Mouse (Mus musculus): ENCODE data around the gene Aldh1a3. TPM values are rescaled to one million over a fixed set of nuclear protein-coding genes. Genes with fewer than 3 reads are reported as not detected.
A peak's percentile ranks its signal among the peaks of the same experiment; 100 is the strongest.

Gene Aldh1a3
- polyA plus RNA-seq, 1 experiment from 2014 or later: 1.7 TPM

GRCm38 (mm10) chr7:66445117-66445905, 18.0 kb upstream of the Aldh1a3 start:
- Histone ChIP-seq H3K4me2 (replicated peaks; ENCODE audit: low read depth, low read length) (no peak overlapping the region), H3K4me1 (ENCODE audit: insufficient read depth, low read depth, low read length) (no peaks in the 10 kb centered on the region), H3K36me3 (ENCODE audit: insufficient read depth, low read length) (no peaks in the 10 kb centered on the region), H3K9me3 (ENCODE audit: low read length) (no peaks in the 10 kb centered on the region), H3K27ac (ENCODE audit: low read length) (no peak overlapping the region), H3K4me3 (ENCODE audit: low read depth, low read length) (no peak overlapping the region), H3K9ac (replicated peaks; ENCODE audit: low read depth) (no peak overlapping the region), H3K27me3 (replicated peaks; ENCODE audit: insufficient read depth, low read length) (no peaks in the 10 kb centered on the region)
- WGBS: 47% methylated on average over 11 of the region's 11 CpGs
- ATAC-seq (no peak), DNase-seq (ENCODE audit: low spot score) (no peak)
- TF ChIP-seq EP300 (IDR thresholded peaks at IDR 0.05): no peak
- no peak for TF ChIP-seq CTCF (IDR thresholded peaks at IDR 0.05)

GRCm38 (mm10) chr7:66444706-66445105, 17.4 kb upstream of the Aldh1a3 start:
- WGBS: 69% methylated on average over 5 of the region's 5 CpGs
- no peaks in the 10 kb centered on the region for H3K27me3 ChIP-seq (replicated peaks; ENCODE audit: insufficient read depth, low read length)
- no peak for TF ChIP-seq CTCF (IDR thresholded peaks at IDR 0.05)
- TF ChIP-seq EP300 (IDR thresholded peaks at IDR 0.05): no peak
- no peak overlapping the region for H3K27ac ChIP-seq (ENCODE audit: low read length)
- no peaks in the 10 kb centered on the region for H3K36me3 ChIP-seq (ENCODE audit: insufficient read depth, low read length)
- H3K4me2 ChIP-seq (replicated peaks; ENCODE audit: low read depth, low read length): no peak overlapping the region
- ATAC-seq (no peak), DNase-seq (ENCODE audit: low spot score) (no peak)
- no peaks in the 10 kb centered on the region for H3K9me3 ChIP-seq (ENCODE audit: low read length)
- H3K4me3 ChIP-seq (ENCODE audit: low read depth, low read length): no peak overlapping the region
- no peak overlapping the region for H3K9ac ChIP-seq (replicated peaks; ENCODE audit: low read depth)
- H3K4me1 ChIP-seq (ENCODE audit: insufficient read depth, low read depth, low read length): no peaks in the 10 kb centered on the region

GRCm38 (mm10) chr7:66442501-66443369, 15.4 kb upstream of the Aldh1a3 start:
- 47% methylated on average over 15 of the region's 15 CpGs for WGBS
- peak; percentile 64 for ATAC-seq
- H3K27me3 ChIP-seq (replicated peaks; ENCODE audit: insufficient read depth, low read length): no peaks in the 10 kb centered on the region

GRCm38 (mm10) chr7:66438787-66439669, 11.7 kb upstream of the Aldh1a3 start:
- DNase-seq (ENCODE audit: low spot score) (no peak), ATAC-seq (no peak)
- Histone ChIP-seq H3K4me2 (replicated peaks; ENCODE audit: low read depth, low read length) (no peak overlapping the region), H3K4me1 (ENCODE audit: insufficient read depth, low read depth, low read length) (no peaks in the 10 kb centered on the region), H3K9ac (replicated peaks; ENCODE audit: low read depth) (no peak overlapping the region), H3K36me3 (ENCODE audit: insufficient read depth, low read length) (no peaks in the 10 kb centered on the region), H3K27ac (ENCODE audit: low read length) (no peak overlapping the region), H3K4me3 (ENCODE audit: low read depth, low read length) (no peak overlapping the region), H3K9me3 (ENCODE audit: low read length) (no peaks in the 10 kb centered on the region), H3K27me3 (replicated peaks; ENCODE audit: insufficient read depth, low read length) (no peaks in the 10 kb centered on the region)
- TF ChIP-seq CTCF (IDR thresholded peaks at IDR 0.05): no peak
- no peak for TF ChIP-seq EP300 (IDR thresholded peaks at IDR 0.05)
- 45% methylated on average over 12 of the region's 12 CpGs for WGBS

More at GRCm38 (mm10) chr7:66442501-66443369, 15.4 kb upstream of the Aldh1a3 start:
- Histone ChIP-seq H3K27ac (ENCODE audit: low read length) (no peak overlapping the region), H3K4me3 (ENCODE audit: low read depth, low read length) (no peak overlapping the region), H3K4me2 (replicated peaks; ENCODE audit: low read depth, low read length) (no peak overlapping the region), H3K9me3 (ENCODE audit: low read length) (no peaks in the 10 kb centered on the region), H3K36me3 (ENCODE audit: insufficient read depth, low read length) (no peaks in the 10 kb centered on the region), H3K4me1 (ENCODE audit: insufficient read depth, low read depth, low read length) (no peaks in the 10 kb centered on the region), H3K9ac (replicated peaks; ENCODE audit: low read depth) (no peak overlapping the region)
- peak; percentile 44 for DNase-seq (ENCODE audit: low spot score)
- TF ChIP-seq EP300 (IDR thresholded peaks at IDR 0.05) (no peak), CTCF (IDR thresholded peaks at IDR 0.05) (no peak)

- H3K36me3 ChIP-seq (ENCODE audit: insufficient read depth, low read length): no peaks in the 10 kb centered on the region
- ATAC-seq (peak; percentile 76), DNase-seq (ENCODE audit: low spot score) (peak; percentile 70)
- H3K27ac ChIP-seq (ENCODE audit: low read length): no peak overlapping the region
- no peak overlapping the region for H3K4me3 ChIP-seq (ENCODE audit: low read depth, low read length)
- H3K4me2 ChIP-seq (replicated peaks; ENCODE audit: low read depth, low read length): no peak overlapping the region
- no peaks in the 10 kb centered on the region for H3K27me3 ChIP-seq (replicated peaks; ENCODE audit: insufficient read depth, low read length)
- 32% methylated on average over 10 of the region's 10 CpGs for WGBS
- TF ChIP-seq CTCF (IDR thresholded peaks at IDR 0.05) (peak; percentile 94), EP300 (IDR thresholded peaks at IDR 0.05) (no peak)
- no peak overlapping the region for H3K9ac ChIP-seq (replicated peaks; ENCODE audit: low read depth)
- no peaks in the 10 kb centered on the region for H3K4me1 ChIP-seq (ENCODE audit: insufficient read depth, low read depth, low read length)
- H3K9me3 ChIP-seq (ENCODE audit: low read length): no peaks in the 10 kb centered on the region
Measured at GRCm38 (mm10) chr7:66434453-66434935, 7.2 kb upstream of the Aldh1a3 start.

Measured in lung, postnatal 0 days (tissue).